Mouse (Mus musculus) brain, embryonic 14.5 days (tissue): Measurements from ENCODE around the gene Sf3b4.

Experiments used
- CTCF ChIP-seq: fragments of 200-500 bp; IDR thresholded peaks from 2 replicates; pipeline ENCODE4 v1.5.1; 2012; ENCODE audit warnings: inconsistent platforms, mild to moderate bottlenecking, moderate library complexity, borderline replicate concordance; ENCODE audit not compliant: insufficient read depth, insufficient read length; ENCODE audit errors: extremely low read depth
- POLR2A ChIP-seq: fragments of 200-500 bp; IDR thresholded peaks from 2 replicates; pipeline ENCODE4 v1.6.1; 2012; ENCODE audit warnings: mild to moderate bottlenecking, inconsistent platforms, borderline replicate concordance; ENCODE audit not compliant: poor library complexity, insufficient read depth, insufficient read length, severe bottlenecking; ENCODE audit errors: extremely low read depth

DNA sequence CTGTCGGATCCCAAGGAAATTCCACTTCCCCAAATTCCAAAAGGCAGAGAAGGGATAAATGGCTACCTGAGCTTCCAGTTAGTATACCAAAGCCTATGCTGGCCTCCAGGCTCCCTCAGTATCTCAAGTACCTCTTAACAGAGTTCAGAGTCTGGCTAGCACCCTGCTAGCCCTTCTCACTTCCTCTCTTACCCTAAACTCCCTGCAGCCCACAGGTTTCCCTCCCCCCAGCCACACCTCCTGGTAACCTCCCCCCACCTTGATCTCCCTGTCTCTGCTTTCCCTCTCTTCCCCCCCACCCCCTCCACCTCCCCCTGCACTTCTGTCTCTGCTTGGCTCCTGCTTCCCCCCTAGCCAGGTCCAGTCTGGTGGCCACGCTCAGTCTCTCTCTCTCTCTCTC lies 27.6 kb downstream of the Sf3b4 start:
- TF ChIP-seq POLR2A (no peak), CTCF (no peak)
